Mouse (Mus musculus) spleen, adult 10 weeks (tissue): Measurements from ENCODE around the gene Fbxw13. TPM values are rescaled to one million over a fixed set of nuclear protein-coding genes. Genes with fewer than 3 reads are reported as not detected.

Experiments
- polyA plus RNA-seq: library from polyadenylated mRNA; stranded (reverse); fragments of 350-450 nt; fragmentation: Illumina TruSeq; extraction: RNeasy Lipid Tissue Mini Kit (QIAGEN cat#74804); gene quantifications from one replicate; pipeline ENCODE4 v1.2.3, GENCODE M21; 2015; ENCODE audit warnings: low replicate concordance; ENCODE audit not compliant: insufficient read depth

Fbxw13 gene
- polyA plus RNA-seq = 1.9 TPM

DNA sequence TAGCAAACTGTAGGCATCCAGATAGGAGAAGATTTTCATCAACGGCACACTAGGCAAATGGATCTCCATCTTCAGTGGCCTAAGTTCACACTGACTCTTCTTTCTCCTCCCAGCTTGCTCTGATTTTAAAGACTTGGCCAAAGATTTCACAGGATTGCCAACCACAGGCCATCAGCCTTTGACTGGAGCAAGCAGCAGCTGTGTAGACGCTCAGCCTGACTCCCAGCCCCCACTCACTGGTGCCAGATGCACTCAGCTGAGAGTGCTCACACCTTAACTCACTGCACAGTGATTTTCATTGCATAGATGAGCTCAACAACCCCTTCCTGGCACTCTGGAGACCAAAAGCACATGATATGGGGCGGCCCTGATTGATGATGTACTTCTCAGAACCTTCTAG is at the start of gene Fbxw13:
Gene Fbxw13 (minus strand): TSS at position 101 of the 400 bp plus-strand sequence.

DNA sequence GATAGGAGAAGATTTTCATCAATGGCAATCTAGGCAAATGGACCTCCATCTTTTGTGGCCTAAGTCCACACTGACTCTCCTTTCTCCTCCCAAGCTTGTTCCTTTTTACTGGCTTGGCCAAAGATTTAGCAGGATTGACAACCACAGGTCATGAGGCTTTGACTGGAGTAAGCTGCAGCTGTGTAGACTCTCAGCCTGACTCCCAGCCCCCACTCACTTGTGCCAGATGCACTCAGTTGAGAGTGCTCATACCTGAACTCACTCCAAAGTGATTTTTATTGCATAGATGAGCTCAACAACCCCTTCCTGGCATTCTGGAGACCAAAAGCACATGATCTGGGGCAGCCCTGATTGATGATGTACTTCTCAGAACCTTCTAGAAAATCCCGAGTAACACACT is 38.9 kb upstream of the Fbxw13 start, which contains the start of gene Fbxw20:
Gene Fbxw20 (minus strand): TSS at position 101 of the 400 bp plus-strand sequence.

DNA sequence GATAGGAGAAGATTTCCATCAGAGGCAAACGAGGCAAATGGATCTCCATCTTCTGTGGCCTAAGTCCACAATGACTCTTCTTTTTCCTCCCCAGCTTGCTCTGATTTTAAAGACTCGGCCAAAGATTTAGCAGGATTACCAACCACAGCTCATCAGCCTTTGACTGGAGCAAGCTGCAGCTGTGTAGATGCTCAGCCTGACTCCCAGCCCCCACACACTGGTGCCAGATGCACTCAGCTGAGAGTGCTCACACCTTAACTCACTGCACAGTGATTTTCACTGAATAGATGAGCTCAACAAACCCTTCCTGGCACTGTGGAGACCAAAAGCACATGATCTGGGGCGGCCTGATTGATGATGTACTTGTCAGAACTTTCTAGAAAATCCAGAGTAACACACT is 33.8 kb downstream of the Fbxw13 start, which contains the start of gene Fbxw21:
Gene Fbxw21 (minus strand): TSS at position 101 of the 400 bp plus-strand sequence.

Other genes starting within 250 kb of the Fbxw13 start
- gene Col7a1, start 242.4 kb downstream of the Fbxw13 start, polyA plus RNA-seq = 13.0 TPM
- gene Ucn2, start 210.0 kb downstream of the Fbxw13 start, polyA plus RNA-seq = 1.2 TPM
- gene Pfkfb4, start 204.2 kb downstream of the Fbxw13 start, polyA plus RNA-seq = 11.2 TPM
- 1,299 TPM for gene Shisa5, start 157.4 kb downstream of the Fbxw13 start, polyA plus RNA-seq
- gene Trex1, start 136.2 kb downstream of the Fbxw13 start, polyA plus RNA-seq = 5.6 TPM
- 11.2 TPM for gene Atrip, start 121.9 kb downstream of the Fbxw13 start, polyA plus RNA-seq
- gene Ccdc51, start 113.5 kb downstream of the Fbxw13 start, polyA plus RNA-seq = 5.3 TPM
- gene Tma7, start 113.4 kb downstream of the Fbxw13 start, polyA plus RNA-seq = 476 TPM
- 5.2 TPM for gene Plxnb1, start 100.6 kb downstream of the Fbxw13 start, polyA plus RNA-seq
- gene Fbxw21, start 33.9 kb downstream of the Fbxw13 start, polyA plus RNA-seq = not detected
- gene Fbxw20, start 38.8 kb upstream of the Fbxw13 start, polyA plus RNA-seq = not detected
- gene Fbxw14, start 91.7 kb upstream of the Fbxw13 start, polyA plus RNA-seq = not detected
- not detected for gene Fbxw28, start 143.7 kb upstream of the Fbxw13 start, polyA plus RNA-seq
- gene Fbxw22, start 208.3 kb upstream of the Fbxw13 start, polyA plus RNA-seq = not detected